In genomic region chr5:3516481-3517075, GRCm38 (mm10) we compare ENCODE assay signal across 8 mouse cellular contexts. TPM values are rescaled to one million over a fixed set of nuclear protein-coding genes. Genes with fewer than 3 reads are reported as not detected.
DNase-seq lines count a peak whose midpoint lies in the region; ATAC-seq lines count a peak whose summit lies in the region.
"Had no signal": no experiment of that assay in that cellular context is flagged by ENCODE, and none has a peak within 500 bp of the region (broad histone marks: within the 10 kb centered on the region; RNA-seq: fewer than 3 reads in every experiment).

No protein-coding gene starts in this region.

- H3K27me3 ChIP-seq in embryonic facial prominence, embryonic 14.5 days (replicated peaks; ENCODE audit: control insufficient read depth, insufficient read depth, low read length): no peaks in the 10 kb centered on the region
- H3K27me3 ChIP-seq in hindbrain, embryonic 14.5 days (ENCODE audit: control insufficient read depth, insufficient read depth, low read length): no peaks in the 10 kb centered on the region
- H3K27me3 ChIP-seq in midbrain, embryonic 12.5 days: no peaks in the 10 kb centered on the region
- H3K27me3 ChIP-seq in stomach, embryonic 14.5 days (ENCODE audit: control insufficient read depth, insufficient read depth, low read length): no peaks in the 10 kb centered on the region
- H3K27me3 ChIP-seq: embryonic facial prominence, embryonic 13.5 days had no signal

- H3K9me3 ChIP-seq in embryonic facial prominence, embryonic 14.5 days (ENCODE audit: control insufficient read depth, low read length): no peaks in the 10 kb centered on the region
- H3K9me3 ChIP-seq in hindbrain, embryonic 14.5 days (ENCODE audit: control insufficient read depth, low read length): no peaks in the 10 kb centered on the region
- no peaks in the 10 kb centered on the region for H3K9me3 ChIP-seq in midbrain, embryonic 12.5 days
- no peaks in the 10 kb centered on the region for H3K9me3 ChIP-seq in stomach, embryonic 14.5 days (ENCODE audit: control insufficient read depth, low read depth, low read length)
- H3K9me3 ChIP-seq: embryonic facial prominence, embryonic 13.5 days had no signal

- H3K36me3 ChIP-seq in embryonic facial prominence, embryonic 14.5 days (ENCODE audit: control insufficient read depth, insufficient read depth, low read length): peaks cover 5% of the 10 kb centered on the region; the same call in 1 of the 2 replicates
- H3K36me3 ChIP-seq in hindbrain, embryonic 14.5 days (replicated peaks; ENCODE audit: control insufficient read depth, insufficient read depth): no peaks in the 10 kb centered on the region
- no peaks in the 10 kb centered on the region for H3K36me3 ChIP-seq in midbrain, embryonic 12.5 days
- peaks cover 8% of the 10 kb centered on the region; the same call in 1 of the 2 replicates for H3K36me3 ChIP-seq in stomach, embryonic 14.5 days (ENCODE audit: control insufficient read depth, insufficient read depth, low read length)

- no peak overlapping the region for H3K4me3 ChIP-seq in embryonic facial prominence, embryonic 14.5 days (ENCODE audit: low read depth, low read length)
- H3K4me3 ChIP-seq in hindbrain, embryonic 14.5 days (replicated peaks; ENCODE audit: low read length): no peak overlapping the region
- H3K4me3 ChIP-seq in midbrain, embryonic 12.5 days: no peak overlapping the region
- no peak overlapping the region for H3K4me3 ChIP-seq in stomach, embryonic 14.5 days (ENCODE audit: low read depth, low read length)
- H3K4me3 ChIP-seq: embryonic facial prominence, embryonic 13.5 days had no signal

- no peak overlapping the region for H3K9ac ChIP-seq in embryonic facial prominence, embryonic 14.5 days (ENCODE audit: low read depth, low read length)
- no peak overlapping the region for H3K9ac ChIP-seq in hindbrain, embryonic 14.5 days
- no peak overlapping the region for H3K9ac ChIP-seq in midbrain, embryonic 12.5 days (replicated peaks)
- H3K9ac ChIP-seq in stomach, embryonic 14.5 days (replicated peaks; ENCODE audit: low read depth, low read length): no peak overlapping the region
- H3K9ac ChIP-seq: embryonic facial prominence, embryonic 13.5 days had no signal

- no peak overlapping the region for H3K27ac ChIP-seq in embryonic facial prominence, embryonic 14.5 days (replicated peaks; ENCODE audit: low read depth, low read length)
- no peak overlapping the region for H3K27ac ChIP-seq in hindbrain, embryonic 14.5 days
- no peak overlapping the region for H3K27ac ChIP-seq in midbrain, embryonic 12.5 days (replicated peaks)
- no peak overlapping the region for H3K27ac ChIP-seq in stomach, embryonic 14.5 days (ENCODE audit: low read length)
- H3K27ac ChIP-seq: embryonic facial prominence, embryonic 13.5 days had no signal

- DNase-seq in urinary bladder, postnatal 14 days (ENCODE audit: low spot score): peak; percentile 56
- DNase-seq in urinary bladder, adult 2 months (ENCODE audit: low spot score): no peak
- peak; percentile 65 for DNase-seq in embryonic facial prominence, embryonic 14.5 days (ENCODE audit: low spot score)
- peak; percentile 72 for DNase-seq in hindbrain, embryonic 14.5 days (ENCODE audit: low spot score)
- DNase-seq in layer of hippocampus, adult 9-10 months (ENCODE audit: low spot score): peak; percentile 30

- no peaks in the 10 kb centered on the region for H3K4me1 ChIP-seq in embryonic facial prominence, embryonic 14.5 days (ENCODE audit: control insufficient read depth, insufficient read depth, low read length)
- H3K4me1 ChIP-seq in hindbrain, embryonic 14.5 days (replicated peaks; ENCODE audit: control insufficient read depth, insufficient read depth, low read length): no peaks in the 10 kb centered on the region
- no peaks in the 10 kb centered on the region for H3K4me1 ChIP-seq in midbrain, embryonic 12.5 days
- H3K4me1 ChIP-seq in stomach, embryonic 14.5 days (ENCODE audit: control insufficient read depth, insufficient read depth, low read length): no peaks in the 10 kb centered on the region

- H3K4me2 ChIP-seq in embryonic facial prominence, embryonic 14.5 days (ENCODE audit: low read depth, low read length): no peak overlapping the region
- H3K4me2 ChIP-seq in hindbrain, embryonic 14.5 days (replicated peaks): no peak overlapping the region
- H3K4me2 ChIP-seq in midbrain, embryonic 12.5 days (replicated peaks): no peak overlapping the region
- H3K4me2 ChIP-seq in stomach, embryonic 14.5 days (replicated peaks; ENCODE audit: low read depth, low read length): no peak overlapping the region
- H3K4me2 ChIP-seq: embryonic facial prominence, embryonic 13.5 days had no signal

- WGBS in embryonic facial prominence, embryonic 14.5 days: 59% methylated on average over 9 of the region's 9 CpGs
- 63% methylated on average over 9 of the region's 9 CpGs for WGBS in hindbrain, embryonic 14.5 days
- 72% methylated on average over 9 of the region's 9 CpGs for WGBS in midbrain, embryonic 12.5 days
- WGBS in stomach, embryonic 14.5 days: 51% methylated on average over 9 of the region's 9 CpGs

- peak; percentile 63; the same call in 1 of the 2 replicates for ATAC-seq in embryonic facial prominence, embryonic 14.5 days (ENCODE audit: low read depth)
- peak; percentile 71; the same call in 1 of the 2 replicates for ATAC-seq in hindbrain, embryonic 14.5 days (ENCODE audit: low FRiP score)
- peak; percentile 42 for ATAC-seq in midbrain, embryonic 12.5 days (ENCODE audit: low FRiP score, low read depth)
- ATAC-seq in stomach, embryonic 14.5 days (ENCODE audit: insufficient number of reproducible peaks, insufficient read depth, low FRiP score, low read depth): peak; percentile 68; the same call in 1 of the 2 replicates

RNA-seq across cellular contexts. Expression of gene Fam133b, which starts 27.1 kb away (rescaled TPM):
- polyA plus RNA-seq in urinary bladder, adult 2 months (2012; rRNA removed): 16.5 and 17.5 TPM in 2 replicates
- polyA plus RNA-seq in embryonic facial prominence, embryonic 14.5 days (2014; fragmentation: Nextera tagmentation; extraction: Ambion mirVana): 24.4 and 27.2 TPM in 2 replicates
- polyA plus RNA-seq in hindbrain, embryonic 14.5 days (2014; fragmentation: Nextera tagmentation; extraction: Ambion mirVana): 23.2 and 25.0 TPM in 2 replicates
- polyA plus RNA-seq in midbrain, embryonic 12.5 days (2016; fragmentation: Nextera tagmentation; extraction: Ambion mirVana): 36.4 and 39.4 TPM in 2 replicates
- polyA plus RNA-seq in stomach, embryonic 14.5 days (2014; fragmentation: Nextera tagmentation; extraction: Ambion mirVana): 39.0 and 44.4 TPM in 2 replicates

RNA-seq across cellular contexts. Expression of gene 1700109H08Rik, which starts 54.8 kb away (rescaled TPM):
- polyA plus RNA-seq in urinary bladder, adult 2 months (2012; rRNA removed): 4.6 and 6.6 TPM in 2 replicates
- polyA plus RNA-seq in embryonic facial prominence, embryonic 14.5 days (2014; fragmentation: Nextera tagmentation; extraction: Ambion mirVana): 1.5 and 1.6 TPM in 2 replicates
- 1.7 and 3.5 TPM in 2 replicates for polyA plus RNA-seq in hindbrain, embryonic 14.5 days (2014; fragmentation: Nextera tagmentation; extraction: Ambion mirVana)
- polyA plus RNA-seq in midbrain, embryonic 12.5 days (2016; fragmentation: Nextera tagmentation; extraction: Ambion mirVana): 4.3 and 4.9 TPM in 2 replicates
- 4.7 and 5.4 TPM in 2 replicates for polyA plus RNA-seq in stomach, embryonic 14.5 days (2014; fragmentation: Nextera tagmentation; extraction: Ambion mirVana)
